12 mouse cellular contexts compared by ENCODE assay signal in the genomic region with DNA sequence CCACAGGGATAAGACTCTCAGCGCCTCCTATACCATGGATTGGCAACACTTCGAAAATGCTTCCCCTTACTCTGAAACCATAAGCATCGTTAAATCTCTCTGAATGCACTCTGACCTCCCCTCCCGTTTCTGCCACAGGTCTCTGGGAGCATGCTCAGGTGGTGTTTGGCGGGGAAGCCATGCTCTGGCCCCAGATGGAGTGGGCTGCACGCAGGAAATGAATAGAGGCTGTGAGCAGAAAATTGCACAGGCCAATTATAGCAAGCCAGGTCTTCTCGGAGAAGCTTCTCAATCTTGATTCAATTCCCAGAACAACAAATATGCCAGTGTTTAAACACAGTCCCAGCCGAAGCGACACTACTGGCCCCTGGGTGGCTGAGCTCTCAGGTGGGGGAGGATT.
DNase-seq lines count a peak whose midpoint lies in the region; ATAC-seq and TF ChIP-seq lines count a peak whose summit lies in the region.
"Had no signal": no experiment of that assay in that cellular context is flagged by ENCODE, and none has a peak within 500 bp of the region (broad histone marks: within the 10 kb centered on the region; RNA-seq: fewer than 3 reads in every experiment).

No protein-coding gene starts in this region.

- TF ChIP-seq CTCF in forebrain, postnatal 0 days (IDR thresholded peaks at IDR 0.05; ENCODE audit: low read depth): no peak
- no peak for TF ChIP-seq CTCF in thymus, adult 2 months (IDR thresholded peaks at IDR 0.05; ENCODE audit: borderline replicate concordance, control insufficient read depth, extremely low read depth, insufficient read depth, low read length, poor library complexity)

- no peak for DNase-seq in heart, embryonic 10.5 days (ENCODE audit: low spot score)
- DNase-seq in heart, postnatal 36 days: no peak
- DNase-seq in left cerebral cortex, postnatal 4 days: peak; percentile 43
- no peak for DNase-seq in left cerebral cortex, postnatal 10 days (ENCODE audit: extremely low spot score in 1 of 2, low spot score in 2 of 2)
- no peak for DNase-seq in forebrain, postnatal 0 days
- DNase-seq in midbrain, embryonic 14.5 days: peak; percentile 45
- no peak for DNase-seq in thymus, adult 2 months
- DNase-seq in embryo, embryonic 10 days (ENCODE audit: low spot score): no peak
- DNase-seq: cerebellum, adult 8-10 months; kidney, adult 9 months had no signal

- H3K4me1 ChIP-seq in heart, embryonic 10.5 days: peaks cover 31% of the 10 kb centered on the region
- peaks cover 7% of the 10 kb centered on the region; the same call in 1 of the 2 replicates for H3K4me1 ChIP-seq in forebrain, postnatal 0 days (ENCODE audit: insufficient read depth)
- peaks cover 37% of the 10 kb centered on the region for H3K4me1 ChIP-seq in midbrain, embryonic 14.5 days (ENCODE audit: control insufficient read depth, insufficient read depth, low read length)
- no peaks in the 10 kb centered on the region for H3K4me1 ChIP-seq in thymus, adult 2 months (replicated peaks; ENCODE audit: control insufficient read depth, insufficient read depth, low read length)

- H3K27ac ChIP-seq in heart, embryonic 10.5 days: peak overlapping the region; percentile 11; the same call in 1 of the 2 replicates
- H3K27ac ChIP-seq in forebrain, postnatal 0 days (ENCODE audit: low read depth, low read length): 0 out of 2 replicates have a peak overlapping the region, but pooled peaks have one; percentile 2
- no peak overlapping the region; the same call in 1 of the 2 replicates for H3K27ac ChIP-seq in midbrain, embryonic 14.5 days (replicated peaks; ENCODE audit: low read depth, low read length)
- no peak overlapping the region for H3K27ac ChIP-seq in thymus, adult 2 months (ENCODE audit: control insufficient read depth, insufficient read depth, low read length)
- H3K27ac ChIP-seq: embryonic facial prominence, embryonic 15.5 days; macrophage had no signal

- H3K4me3 ChIP-seq in heart, embryonic 10.5 days: no peak overlapping the region
- H3K4me3 ChIP-seq in forebrain, postnatal 0 days (ENCODE audit: low read depth, low read length): no peak overlapping the region
- no peak overlapping the region for H3K4me3 ChIP-seq in midbrain, embryonic 14.5 days (replicated peaks; ENCODE audit: low read depth, low read length)
- no peak overlapping the region for H3K4me3 ChIP-seq in thymus, adult 2 months (ENCODE audit: control insufficient read depth, insufficient read depth, low read length)
- H3K4me3 ChIP-seq: embryonic facial prominence, embryonic 15.5 days had no signal

- peaks cover 28% of the 10 kb centered on the region; the same call in 1 of the 2 replicates for H3K27me3 ChIP-seq in heart, embryonic 10.5 days (ENCODE audit: insufficient read depth, poor library complexity, severe bottlenecking)
- no peaks in the 10 kb centered on the region for H3K27me3 ChIP-seq in forebrain, postnatal 0 days (ENCODE audit: insufficient read depth, low read length)
- H3K27me3 ChIP-seq in midbrain, embryonic 14.5 days (ENCODE audit: control insufficient read depth, insufficient read depth, low read length): no peaks in the 10 kb centered on the region
- no peaks in the 10 kb centered on the region for H3K27me3 ChIP-seq in thymus, adult 2 months (ENCODE audit: control insufficient read depth, insufficient read depth, low read length)
- H3K27me3 ChIP-seq: embryonic facial prominence, embryonic 15.5 days had no signal

- H3K9me3 ChIP-seq in heart, embryonic 10.5 days: no peaks in the 10 kb centered on the region
- no peaks in the 10 kb centered on the region for H3K9me3 ChIP-seq in forebrain, postnatal 0 days (ENCODE audit: low read length)
- H3K9me3 ChIP-seq in midbrain, embryonic 14.5 days (ENCODE audit: control insufficient read depth, low read length): no peaks in the 10 kb centered on the region
- H3K9me3 ChIP-seq: embryonic facial prominence, embryonic 15.5 days had no signal

- H3K36me3 ChIP-seq in heart, embryonic 10.5 days: no peaks in the 10 kb centered on the region
- no peaks in the 10 kb centered on the region for H3K36me3 ChIP-seq in forebrain, postnatal 0 days (ENCODE audit: insufficient read depth)
- no peaks in the 10 kb centered on the region for H3K36me3 ChIP-seq in midbrain, embryonic 14.5 days (ENCODE audit: control insufficient read depth, insufficient read depth, low read length)
- no peaks in the 10 kb centered on the region for H3K36me3 ChIP-seq in thymus, adult 2 months (ENCODE audit: control insufficient read depth, insufficient read depth, low read length)
- H3K36me3 ChIP-seq: embryonic facial prominence, embryonic 15.5 days had no signal

- WGBS in heart, embryonic 10.5 days: 50% methylated on average over 9 of the region's 9 CpGs
- 20% methylated on average over 9 of the region's 9 CpGs for WGBS in forebrain, postnatal 0 days
- 37% methylated on average over 9 of the region's 9 CpGs for WGBS in midbrain, embryonic 14.5 days
- WGBS in thymus, adult 2 months: 74% methylated on average over 9 of the region's 9 CpGs

- no peak for TF ChIP-seq POLR2A in thymus, adult 2 months (IDR thresholded peaks at IDR 0.05; ENCODE audit: control insufficient read depth, extremely low read depth, insufficient read depth, low read length, poor library complexity)

- no peak overlapping the region for H3K4me2 ChIP-seq in forebrain, postnatal 0 days (ENCODE audit: low read depth)
- H3K4me2 ChIP-seq in midbrain, embryonic 14.5 days (ENCODE audit: low read length): no peak overlapping the region
- H3K4me2 ChIP-seq: embryonic facial prominence, embryonic 15.5 days had no signal

- no peak for ATAC-seq in forebrain, postnatal 0 days
- no peak for ATAC-seq in midbrain, embryonic 14.5 days (ENCODE audit: low FRiP score, low TSS enrichment)

- intact Hi-C loops in heart, postnatal 36 days (cut with DNase I): no loop called here
- intact Hi-C loops in left cerebral cortex, postnatal 4 days (cut with DNase I): no loop called here
- intact Hi-C loops in left cerebral cortex, postnatal 10 days (cut with DNase I): no loop called here

- H3K9ac ChIP-seq in forebrain, postnatal 0 days: no peak overlapping the region
- H3K9ac ChIP-seq in midbrain, embryonic 14.5 days (replicated peaks; ENCODE audit: low read length): no peak overlapping the region
- H3K9ac ChIP-seq: embryonic facial prominence, embryonic 15.5 days had no signal

Comparison
In these comparisons a context has a peak if more than half of its experiments do, and no peak if none do; other contexts are left out.
1. DNase-seq: peak in left cerebral cortex, postnatal 4 days (single experiment) and midbrain, embryonic 14.5 days (single experiment); none in heart, embryonic 10.5 days (single experiment), heart, postnatal 36 days (0 of 2), left cerebral cortex, postnatal 10 days (0 of 2), forebrain, postnatal 0 days (single experiment), thymus, adult 2 months (single experiment) and embryo, embryonic 10 days (single experiment).
2. H3K27ac ChIP-seq: peak in heart, embryonic 10.5 days (single experiment) and forebrain, postnatal 0 days (single experiment); none in midbrain, embryonic 14.5 days (single experiment) and thymus, adult 2 months (single experiment).